Mouse (Mus musculus): ENCODE measurements around the gene Acsl4. TPM values are rescaled to one million over a fixed set of nuclear protein-coding genes. Genes with fewer than 3 reads are reported as not detected.

Gene Acsl4
- polyA plus RNA-seq (2012; rRNA removed), result 1.3 and 1.4 TPM in 2 replicates

GRCm38 (mm10) chrX:142390247-142390908, at the start of gene Acsl4:
Gene Acsl4, minus strand, starts transcription at chrX:142390535.

GRCm38 (mm10) chrX:142305869-142306581, 84.3 kb downstream of the Acsl4 start, which contains the start of gene Kcne1l:
Gene Kcne1l, minus strand, starts transcription at chrX:142306294.

Other genes starting within 250 kb of the Acsl4 start
- gene Gucy2f, start 193.6 kb downstream of the Acsl4 start, polyA plus RNA-seq (2012; rRNA removed), result not detected in 2 replicates
- gene Nxt2, start 163.8 kb downstream of the Acsl4 start, polyA plus RNA-seq (2012; rRNA removed), result 1.3 and 2.7 TPM in 2 replicates
- 0.88 and 0.94 TPM in 2 replicates for gene Kcne1l, start 84.2 kb downstream of the Acsl4 start, polyA plus RNA-seq (2012; rRNA removed)